Mouse (Mus musculus) neural tube, embryonic 11.5 days (tissue): ENCODE data around the gene Stat2. TPM values are rescaled to one million over a fixed set of nuclear protein-coding genes. Genes with fewer than 3 reads are reported as not detected.
"Not testable (repeated sequence)": the region's sequence is repeated elsewhere in the genome, so short reads cannot be mapped to it uniquely, and the experiment has no call there.

Experiments
- ATAC-seq: fragments of 200-750 bp; cut with Nextera tagmentation; 2 replicates; pipeline ENCODE4 v1.8.0; 2017; ENCODE audit warnings: moderate number of reproducible peaks, mild to moderate bottlenecking, moderate TSS enrichment, moderate library complexity; ENCODE audit not compliant: insufficient read depth, low FRiP score, low TSS enrichment
- DNase-seq: peaks from one replicate; pipeline ENCODE4 v3.0.0-alpha.2; 2015; ENCODE audit warnings: low spot score
- H3K27ac ChIP-seq: fragments of 300-500 bp; sonication (generic); 2 replicates; pipeline ENCODE4 v1.5.1; 2014; ENCODE audit warnings: low read depth, mild to moderate bottlenecking, low read length
- H3K27me3 ChIP-seq: fragments of 300-500 bp; sonication (generic); 2 replicates; pipeline ENCODE4 v1.6.1; 2014; ENCODE audit warnings: mild to moderate bottlenecking, low read length, mixed read lengths; ENCODE audit not compliant: control insufficient read depth, insufficient read depth
- H3K36me3 ChIP-seq: fragments of 300-500 bp; sonication (generic); 2 replicates; pipeline ENCODE4 v1.6.1; 2014; ENCODE audit warnings: mild to moderate bottlenecking, low read length, moderate library complexity, mixed read lengths; ENCODE audit not compliant: control insufficient read depth, insufficient read depth
- H3K4me1 ChIP-seq: fragments of 300-500 bp; sonication (generic); 2 replicates; pipeline ENCODE4 v1.6.1; 2014; ENCODE audit warnings: low read length, mixed read lengths; ENCODE audit not compliant: control insufficient read depth, insufficient read depth
- H3K4me2 ChIP-seq: fragments of 300-500 bp; sonication (generic); 2 replicates; pipeline ENCODE4 v1.6.1; 2014; ENCODE audit warnings: low read depth, mild to moderate bottlenecking, moderate library complexity
- H3K4me3 ChIP-seq: fragments of 300-500 bp; sonication (generic); 2 replicates; pipeline ENCODE4 v1.5.1; 2014; ENCODE audit warnings: low read depth, low read length
- H3K9ac ChIP-seq: fragments of 300-500 bp; sonication (generic); 2 replicates; pipeline ENCODE4 v1.6.1; 2014; ENCODE audit warnings: mild to moderate bottlenecking, low read length
- H3K9me3 ChIP-seq: fragments of 300-500 bp; sonication (generic); 2 replicates; pipeline ENCODE4 v1.6.1; 2016; ENCODE audit warnings: low read length; ENCODE audit not compliant: control insufficient read depth
- WGBS: fragments of 180-500 bp; shearing (Covaris S2); extraction: QIAGEN DNeasy Blood & Tissue Kit; methylation state at CpG from one replicate; pipeline ENCODE4 v1.1.7; 2014; 5-methylcytosine and 5-hydroxymethylcytosine counted together
- polyA plus RNA-seq: library from polyadenylated mRNA; unstranded; fragments of >200 nt; fragmentation: Nextera tagmentation; extraction: Ambion mirVana; gene quantifications from 2 replicates; pipeline ENCODE4 v1.2.1, GENCODE M21; 2014

Stat2 gene
- polyA plus RNA-seq, 1 experiment from 2014 or later = 17.2 TPM

DNA sequence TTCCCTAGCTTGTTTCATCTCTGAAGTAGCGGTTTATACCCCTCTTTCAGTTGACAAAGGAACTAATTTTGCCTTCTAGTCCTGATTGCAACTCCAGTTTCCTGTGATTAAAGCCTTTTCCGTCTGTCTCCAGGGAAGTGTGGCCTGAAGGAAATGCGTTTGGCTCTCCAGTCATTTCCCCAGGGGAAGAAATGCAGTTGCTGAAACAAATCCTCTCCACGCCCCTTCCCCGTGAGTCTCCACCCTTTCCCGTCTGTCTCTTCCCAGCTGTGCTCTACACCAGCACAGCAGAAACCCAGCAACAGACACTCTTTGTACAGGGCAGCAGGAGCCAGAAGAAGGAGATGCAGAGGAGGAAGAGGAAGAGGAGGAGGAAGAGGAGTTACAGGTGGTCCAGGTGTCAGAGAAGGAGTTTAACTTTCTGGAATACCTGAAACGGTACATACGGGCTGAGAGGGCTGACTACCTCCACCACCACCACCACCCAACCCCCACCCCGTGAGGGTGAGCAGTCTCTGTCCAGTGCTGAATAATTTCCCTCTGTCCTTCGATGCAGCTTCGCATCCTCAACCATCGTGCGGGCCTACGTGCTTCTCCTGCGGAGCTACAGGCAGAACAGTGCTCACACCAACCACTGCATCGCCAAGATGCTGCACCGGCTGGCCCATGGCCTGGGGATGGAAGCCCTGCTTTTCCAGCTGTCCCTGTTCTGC lies 23.2 kb upstream of the Stat2 start:
- H3K27ac ChIP-seq = 0 out of 2 replicates have a peak overlapping the region, but pooled peaks have one; percentile 17
- 84% methylated on average over 17 of the region's 17 CpGs for WGBS
- ATAC-seq = no peak

DNA sequence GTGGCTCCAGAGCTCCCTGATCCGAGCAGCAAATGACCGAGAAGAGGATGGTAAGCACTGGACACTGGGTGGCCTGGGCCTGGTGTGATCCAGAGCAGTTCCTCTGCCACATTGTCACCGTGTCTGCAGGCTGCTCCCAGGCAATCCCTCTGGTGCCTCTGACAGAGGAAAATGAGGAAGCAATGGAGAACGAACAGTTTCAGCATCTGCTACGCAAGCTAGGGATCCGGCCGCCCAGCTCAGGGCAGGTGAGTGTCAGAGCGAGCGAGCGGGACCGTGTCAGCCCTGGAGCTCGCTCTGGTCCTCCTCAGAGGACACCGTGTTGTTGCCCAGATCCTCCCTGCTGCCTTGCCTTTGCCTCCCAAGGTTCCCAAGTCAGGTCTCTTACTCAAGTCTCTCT lies 19.8 kb upstream of the Stat2 start:
- H3K36me3 ChIP-seq = peaks cover 46% of the 10 kb centered on the region
- no peak for DNase-seq
- no peaks in the 10 kb centered on the region for H3K4me1 ChIP-seq
- no peak overlapping the region for H3K9ac ChIP-seq
- H3K9me3 ChIP-seq = no peaks in the 10 kb centered on the region
- H3K4me2 ChIP-seq = no peak overlapping the region
- no peak overlapping the region for H3K27ac ChIP-seq
- WGBS = 92% methylated on average over 13 of the region's 13 CpGs
- H3K4me3 ChIP-seq = no peak overlapping the region
- H3K27me3 ChIP-seq = no peaks in the 10 kb centered on the region
- no peak for ATAC-seq

More for the DNA sequence above, 23.2 kb upstream of the Stat2 start:
- Histone ChIP-seq H3K4me1 (no peaks in the 10 kb centered on the region), H3K4me2 (no peak overlapping the region), H3K36me3 (peaks cover 51% of the 10 kb centered on the region), H3K9me3 (no peaks in the 10 kb centered on the region), H3K4me3 (no peak overlapping the region), H3K27me3 (no peaks in the 10 kb centered on the region), H3K9ac (no peak overlapping the region)
- DNase-seq = no peak

DNA sequence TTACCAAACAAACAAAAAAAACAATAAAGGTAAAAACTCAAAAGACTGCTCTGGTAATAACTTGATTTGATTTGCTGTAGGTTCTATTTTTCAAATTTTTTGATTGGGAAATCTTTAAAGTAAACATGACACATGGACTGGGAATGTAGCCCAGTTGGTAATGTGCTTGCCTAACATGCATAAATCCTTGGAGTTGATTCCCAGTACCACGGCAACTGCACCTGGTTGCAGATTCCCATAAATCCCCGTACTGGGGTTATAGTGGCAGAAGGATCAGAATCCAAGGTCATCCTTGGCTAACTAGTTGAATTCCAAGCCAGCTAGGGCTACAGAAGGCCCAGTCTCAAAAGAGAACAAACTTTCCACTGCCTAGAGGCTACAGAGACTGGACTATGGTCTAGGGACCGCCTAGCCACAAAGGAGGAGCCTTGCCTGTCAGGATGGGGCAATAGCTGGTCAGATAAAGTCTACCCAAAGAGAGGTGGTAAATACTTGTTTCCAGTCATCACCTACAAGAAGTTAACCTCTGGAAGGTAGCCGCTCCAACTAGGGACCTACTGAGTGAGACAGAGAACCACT lies 16.6 kb upstream of the Stat2 start, which contains the start of gene Apon:
Gene Apon, plus strand, starts transcription at position 420 of the 579 bp plus-strand sequence.
- WGBS = 90% methylated on average over 4 of the region's 4 CpGs
- peaks cover 33% of the 10 kb centered on the region for H3K36me3 ChIP-seq

DNA sequence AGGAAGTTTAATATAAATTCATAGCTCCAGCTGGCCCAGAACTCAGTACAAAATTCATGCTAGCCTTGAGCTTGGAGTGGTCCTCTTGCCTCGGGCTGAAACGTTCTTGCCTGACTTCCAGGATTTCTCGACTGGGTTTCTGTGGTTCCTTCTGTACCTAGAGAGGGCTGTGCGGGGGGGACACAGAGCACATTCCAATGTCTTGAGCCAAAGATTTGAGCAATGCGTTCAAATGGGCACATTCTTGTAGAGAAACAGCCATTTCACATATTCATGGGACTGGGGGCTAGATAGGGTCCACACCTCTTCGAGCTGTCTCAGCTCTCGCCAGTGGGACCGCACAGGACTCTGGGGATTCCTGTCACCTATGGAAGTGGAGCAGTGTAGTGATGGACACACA lies 14.4 kb upstream of the Stat2 start:
- Histone ChIP-seq H3K36me3 (peaks cover 16% of the 10 kb centered on the region), H3K9me3 (no peaks in the 10 kb centered on the region), H3K27ac (no peak overlapping the region), H3K4me2 (no peak overlapping the region), H3K4me3 (no peak overlapping the region), H3K27me3 (no peaks in the 10 kb centered on the region), H3K9ac (no peak overlapping the region), H3K4me1 (no peaks in the 10 kb centered on the region)
- DNase-seq (no peak), ATAC-seq (no peak)
- 91% methylated on average over 8 of the region's 8 CpGs for WGBS

More for the DNA sequence above, 16.6 kb upstream of the Stat2 start, which contains the start of gene Apon:
- no peaks in the 10 kb centered on the region for H3K9me3 ChIP-seq
- no peak within 1 kb of the TSS for H3K4me3 ChIP-seq
- no peaks in the 10 kb centered on the region for H3K27me3 ChIP-seq
- DNase-seq (no peak), ATAC-seq (no peak)
- H3K9ac ChIP-seq = no peak within 1 kb of the TSS
- no peak within 1 kb of the TSS for H3K27ac ChIP-seq
- no peak within 1 kb of the TSS for H3K4me2 ChIP-seq
- H3K4me1 ChIP-seq = no peaks in the 10 kb centered on the region

DNA sequence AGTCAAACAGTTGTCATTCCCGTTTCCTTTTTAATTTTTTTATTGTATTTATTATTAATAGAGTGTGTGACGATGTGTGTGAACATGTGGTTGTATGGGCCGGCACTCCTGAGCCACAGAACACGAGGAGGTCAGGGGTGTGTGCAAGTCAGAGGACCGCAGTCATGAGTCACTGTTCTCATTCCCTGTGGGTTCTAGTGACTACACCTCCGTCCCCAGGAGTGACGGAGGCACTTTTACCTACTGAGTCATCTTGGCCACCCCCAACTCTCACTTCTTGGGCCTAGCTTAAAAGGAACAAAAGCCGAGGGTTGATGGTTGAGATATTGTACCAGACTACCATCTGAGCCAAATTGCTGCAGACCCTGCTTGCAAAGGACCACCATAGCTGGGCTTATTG lies 14.0 kb upstream of the Stat2 start:
- no peaks in the 10 kb centered on the region for H3K4me1 ChIP-seq
- no peak overlapping the region for H3K9ac ChIP-seq
- H3K9me3 ChIP-seq = no peaks in the 10 kb centered on the region
- ATAC-seq (no peak), DNase-seq (no peak)
- H3K36me3 ChIP-seq = peaks cover 12% of the 10 kb centered on the region
- WGBS = 74% methylated on average over 8 of the region's 8 CpGs
- no peaks in the 10 kb centered on the region for H3K27me3 ChIP-seq
- H3K27ac ChIP-seq = no peak overlapping the region
- no peak overlapping the region for H3K4me3 ChIP-seq
- no peak overlapping the region for H3K4me2 ChIP-seq

DNA sequence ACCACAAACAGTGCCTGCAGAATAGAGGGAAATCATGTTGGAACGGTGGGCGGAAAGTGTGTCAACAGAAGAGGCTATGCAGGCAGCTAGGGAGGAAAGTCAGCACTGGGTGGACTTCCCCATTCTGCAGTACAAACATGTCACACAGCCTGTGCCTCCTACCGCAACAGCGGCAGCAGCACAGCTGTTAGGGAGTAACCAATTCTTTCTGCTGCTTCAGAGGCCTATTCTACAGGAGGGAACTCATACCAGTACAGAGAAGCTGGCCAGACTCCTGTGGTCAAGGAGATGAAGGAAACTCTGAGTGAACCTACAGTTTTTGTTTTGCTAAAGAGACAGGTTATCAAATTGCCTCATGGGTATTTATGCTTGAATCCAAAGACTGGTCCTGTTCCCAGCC lies 11.4 kb upstream of the Stat2 start:
- Histone ChIP-seq H3K4me3 (no peak overlapping the region), H3K27me3 (no peaks in the 10 kb centered on the region), H3K27ac (no peak overlapping the region), H3K36me3 (no peaks in the 10 kb centered on the region), H3K9ac (no peak overlapping the region), H3K9me3 (no peaks in the 10 kb centered on the region), H3K4me2 (no peak overlapping the region), H3K4me1 (no peaks in the 10 kb centered on the region)
- DNase-seq (no peak), ATAC-seq (no peak)
- WGBS = 83% methylated on average over 4 of the region's 4 CpGs

DNA sequence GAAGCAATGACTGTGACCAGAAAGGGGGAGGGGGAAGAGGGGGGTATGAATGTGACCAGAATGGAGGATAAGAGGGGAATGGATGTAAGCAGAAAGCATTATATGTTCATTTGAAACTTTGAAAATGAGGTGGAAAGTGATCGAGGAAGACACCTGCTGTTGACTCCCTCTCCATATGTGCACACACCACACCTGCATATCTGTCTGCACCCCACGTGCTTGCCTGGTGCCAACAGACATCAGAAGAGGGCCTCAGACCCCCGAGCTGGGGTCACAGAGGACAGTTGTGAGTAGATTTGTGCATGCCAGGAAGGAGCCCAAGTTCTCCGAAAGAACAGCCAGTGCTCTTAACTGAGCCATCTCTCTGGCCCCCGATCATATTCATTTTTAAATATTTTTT lies 10.4 kb upstream of the Stat2 start:
- Histone ChIP-seq H3K27ac (no peak overlapping the region), H3K36me3 (no peaks in the 10 kb centered on the region), H3K4me3 (no peak overlapping the region), H3K4me1 (no peaks in the 10 kb centered on the region), H3K4me2 (no peak overlapping the region), H3K27me3 (no peaks in the 10 kb centered on the region), H3K9ac (no peak overlapping the region), H3K9me3 (no peaks in the 10 kb centered on the region)
- ATAC-seq = no peak
- DNase-seq = no peak
- WGBS = 85% methylated on average over 5 of the region's 5 CpGs

DNA sequence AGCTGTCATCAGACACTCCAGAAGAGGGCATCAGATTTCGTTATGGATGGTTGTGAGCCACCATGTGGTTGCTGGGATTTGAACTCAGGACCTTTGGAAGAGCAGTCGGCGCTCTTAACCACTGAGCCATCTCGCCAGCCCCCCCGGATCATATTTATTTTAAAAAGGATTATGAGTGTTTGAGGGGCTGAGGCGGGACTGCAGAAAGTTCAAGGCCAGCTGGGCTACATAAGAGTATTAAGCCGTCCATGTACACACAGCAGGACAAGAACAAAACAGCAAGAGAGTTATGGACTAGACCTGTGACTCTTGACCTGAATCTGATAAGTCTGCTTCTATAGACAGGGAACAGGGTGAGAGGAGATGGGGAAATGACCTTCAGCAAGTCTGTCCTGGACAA lies 10.0 kb upstream of the Stat2 start:
- not testable (repeated sequence) for H3K4me2 ChIP-seq, H3K4me3 ChIP-seq, DNase-seq, H3K9me3 ChIP-seq, ATAC-seq, H3K36me3 ChIP-seq, H3K27ac ChIP-seq, H3K9ac ChIP-seq, H3K4me1 ChIP-seq, H3K27me3 ChIP-seq
- WGBS = 86% methylated on average over 7 of the region's 7 CpGs

DNA sequence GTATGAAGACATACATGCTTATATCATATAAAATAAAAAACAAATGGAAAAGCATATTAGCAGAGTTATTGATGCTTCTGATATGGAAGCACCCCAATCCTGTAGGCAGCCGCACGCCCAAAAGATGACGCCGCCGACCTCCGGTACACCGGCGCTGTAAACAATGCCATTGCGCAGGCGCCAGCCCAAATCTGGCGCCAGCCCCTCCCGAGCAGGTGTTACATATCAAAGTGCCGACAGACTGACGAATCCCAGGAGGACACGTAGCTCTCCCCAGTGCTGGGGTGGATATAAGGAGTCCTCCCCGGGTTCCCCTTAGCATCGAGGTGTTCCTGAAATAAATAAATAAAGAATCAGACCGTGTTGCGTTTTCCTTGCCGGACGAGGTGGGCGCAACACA lies 8.1 kb upstream of the Stat2 start:
- WGBS = 86% methylated on average over 22 of the region's 22 CpGs
- DNase-seq (no peak), ATAC-seq (no peak)
- Histone ChIP-seq H3K9me3 (no peaks in the 10 kb centered on the region), H3K9ac (no peak overlapping the region), H3K4me1 (no peaks in the 10 kb centered on the region), H3K27ac (no peak overlapping the region), H3K36me3 (no peaks in the 10 kb centered on the region), H3K27me3 (no peaks in the 10 kb centered on the region), H3K4me3 (no peak overlapping the region), H3K4me2 (no peak overlapping the region)
